Mouse (Mus musculus) C2C12 (cell line): Measurements from ENCODE around the gene Glp1r.

Experiments used
- CEBPB ChIP-seq: IDR thresholded peaks from one replicate; pipeline ENCODE4 v1.6.1; 2011; ENCODE audit warnings: low read depth, mild to moderate bottlenecking, control low read depth, moderate library complexity
- CTCF ChIP-seq: IDR thresholded peaks from one replicate; pipeline ENCODE4 v1.5.1; 2011; ENCODE audit not compliant: control insufficient read depth, insufficient read depth, insufficient read length
- MAX ChIP-seq: IDR thresholded peaks from one replicate; pipeline ENCODE4 v1.6.1; 2011; ENCODE audit warnings: mild to moderate bottlenecking, control low read depth
- MYOG ChIP-seq: IDR thresholded peaks from one replicate; pipeline ENCODE4 v1.6.1; 2011; ENCODE audit not compliant: control insufficient read depth, insufficient read length; ENCODE audit errors: extremely low read depth
- USF1 ChIP-seq: IDR thresholded peaks from one replicate; pipeline ENCODE4 v1.6.1; 2011; ENCODE audit warnings: low read depth, mild to moderate bottlenecking, control low read depth, moderate library complexity

GRCm38 (mm10) chr17:30950780-30951179 is 49.2 kb downstream of the Glp1r start:
- no peak for TF ChIP-seq CTCF
- no peak for TF ChIP-seq MAX
- TF ChIP-seq USF1 = no peak
- TF ChIP-seq MYOG = no peak
- TF ChIP-seq CEBPB = no peak
